Mouse (Mus musculus) c-Kit-positive CD71-positive TER-119-negative erythroid progenitor cells, embryonic 14.5 days (primary cell): ENCODE data around the gene Brpf1.
"Not testable (repeated sequence)": the region's sequence is repeated elsewhere in the genome, so short reads cannot be mapped to it uniquely, and the experiment has no call there.

Source experiments
- DNase-seq: peaks from one replicate; pipeline ENCODE4 v3.0.0-alpha.2; 2013; ENCODE audit warnings: low read depth

Gene Brpf1

GRCm38 (mm10) chr6:113306322-113306985 is 483 bp upstream of the Brpf1 start:
- peak; percentile 98 for DNase-seq

DNA sequence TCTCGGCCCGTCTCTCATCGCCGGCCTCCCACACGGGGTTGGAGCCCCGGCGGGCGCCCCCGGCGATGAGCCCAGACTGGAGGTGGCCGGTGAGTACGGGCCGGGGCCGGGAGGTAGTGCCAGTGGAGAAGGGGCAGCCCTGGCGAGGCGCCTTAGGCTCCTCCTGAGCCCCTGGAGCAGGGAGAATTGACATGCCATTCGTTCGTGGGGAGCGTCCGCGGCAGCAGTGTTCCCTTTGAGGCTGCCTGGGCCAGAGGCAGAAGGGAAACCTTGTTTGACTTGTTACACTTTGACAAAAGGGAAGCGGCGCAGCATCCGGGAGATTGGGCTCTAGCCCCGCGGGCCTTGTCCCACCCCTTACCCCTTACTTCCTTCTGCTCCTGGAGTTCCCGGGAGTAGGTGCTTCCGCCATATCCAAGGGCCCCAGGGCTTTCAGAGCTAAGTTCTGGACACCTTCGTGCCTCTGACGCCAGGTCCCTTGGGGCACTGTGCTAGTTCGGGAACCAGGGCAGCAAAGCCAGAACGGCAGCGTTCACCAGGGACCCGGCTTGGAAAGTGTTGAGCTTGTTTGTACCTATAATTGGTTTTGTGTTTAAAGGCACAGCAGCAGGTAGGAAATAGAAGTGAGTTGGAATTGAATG is 664 bp downstream of the Brpf1 start:
- DNase-seq, result no peak

- DNase-seq, result no peak
These were observed 1.2 kb downstream of the Brpf1 start for GRCm38 (mm10) chr6:113308141-113308540.

GRCm38 (mm10) chr6:113315972-113316371 is 9.0 kb downstream of the Brpf1 start:
- no peak for DNase-seq

- peak; percentile 97 for DNase-seq
These were observed 19.8 kb downstream of the Brpf1 start, which contains the start of gene Ogg1 for GRCm38 (mm10) chr6:113326533-113327315. Ogg1 (plus strand) TSS chr6:113326972.

DNA sequence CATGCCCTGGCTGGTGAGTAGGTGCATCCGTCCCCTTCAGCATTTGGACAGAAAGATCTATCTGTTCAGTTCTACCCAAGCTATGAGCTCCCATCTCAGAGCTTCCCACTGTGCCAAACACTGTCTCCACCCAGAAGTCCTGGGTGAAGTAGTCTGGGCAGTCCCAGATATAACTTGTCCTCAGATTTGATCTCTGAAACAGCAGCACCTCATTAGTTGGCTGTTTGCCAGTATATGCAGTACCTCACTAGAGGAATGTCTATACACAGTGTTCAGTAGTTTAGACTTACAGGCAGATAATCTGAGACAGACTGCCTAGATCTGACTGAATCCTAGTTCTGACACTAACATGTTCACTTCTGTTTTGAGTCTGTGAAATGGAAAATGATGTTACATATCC is 22.5 kb downstream of the Brpf1 start:
- DNase-seq, result no peak

GRCm38 (mm10) chr6:113330547-113330946 is 23.6 kb downstream of the Brpf1 start:
- no peak for DNase-seq

DNA sequence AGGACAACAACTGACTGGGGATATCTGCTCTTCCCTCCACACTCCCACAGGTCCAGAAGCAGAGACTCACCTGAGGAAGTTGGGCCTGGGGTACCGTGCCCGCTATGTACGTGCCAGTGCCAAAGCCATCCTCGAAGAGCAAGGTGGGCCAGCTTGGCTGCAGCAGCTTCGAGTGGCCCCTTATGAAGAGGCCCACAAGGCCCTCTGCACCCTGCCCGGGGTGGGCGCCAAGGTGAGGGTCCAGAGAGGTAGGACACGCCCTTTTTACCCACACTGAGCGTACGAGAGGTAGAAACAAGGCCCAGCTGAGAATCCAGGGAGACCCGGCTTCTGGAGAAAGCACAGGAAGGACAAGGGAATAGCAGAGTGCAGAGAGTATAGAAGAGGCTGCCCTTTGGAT is 24.8 kb downstream of the Brpf1 start:
- no peak for DNase-seq

DNA sequence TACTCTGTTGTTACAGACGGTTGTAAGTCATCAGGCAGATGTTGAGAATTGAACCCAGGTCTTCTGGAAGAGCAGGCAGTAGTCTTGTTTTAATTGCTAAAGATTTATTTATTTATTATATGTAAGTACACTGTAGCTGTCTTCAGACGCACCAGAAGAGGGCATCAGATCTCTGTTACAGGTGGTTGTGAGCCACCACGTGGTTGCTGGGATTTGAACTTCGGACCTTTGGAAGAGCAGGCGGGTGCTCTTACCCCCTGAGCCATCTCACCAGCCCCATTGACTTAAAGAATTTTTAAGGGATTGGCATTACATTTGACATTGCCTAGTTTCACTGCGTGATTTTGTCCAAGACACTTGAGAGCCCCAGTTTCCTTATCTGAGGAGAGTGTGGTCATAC is 25.8 kb downstream of the Brpf1 start:
- DNase-seq, result not testable (repeated sequence)

DNA sequence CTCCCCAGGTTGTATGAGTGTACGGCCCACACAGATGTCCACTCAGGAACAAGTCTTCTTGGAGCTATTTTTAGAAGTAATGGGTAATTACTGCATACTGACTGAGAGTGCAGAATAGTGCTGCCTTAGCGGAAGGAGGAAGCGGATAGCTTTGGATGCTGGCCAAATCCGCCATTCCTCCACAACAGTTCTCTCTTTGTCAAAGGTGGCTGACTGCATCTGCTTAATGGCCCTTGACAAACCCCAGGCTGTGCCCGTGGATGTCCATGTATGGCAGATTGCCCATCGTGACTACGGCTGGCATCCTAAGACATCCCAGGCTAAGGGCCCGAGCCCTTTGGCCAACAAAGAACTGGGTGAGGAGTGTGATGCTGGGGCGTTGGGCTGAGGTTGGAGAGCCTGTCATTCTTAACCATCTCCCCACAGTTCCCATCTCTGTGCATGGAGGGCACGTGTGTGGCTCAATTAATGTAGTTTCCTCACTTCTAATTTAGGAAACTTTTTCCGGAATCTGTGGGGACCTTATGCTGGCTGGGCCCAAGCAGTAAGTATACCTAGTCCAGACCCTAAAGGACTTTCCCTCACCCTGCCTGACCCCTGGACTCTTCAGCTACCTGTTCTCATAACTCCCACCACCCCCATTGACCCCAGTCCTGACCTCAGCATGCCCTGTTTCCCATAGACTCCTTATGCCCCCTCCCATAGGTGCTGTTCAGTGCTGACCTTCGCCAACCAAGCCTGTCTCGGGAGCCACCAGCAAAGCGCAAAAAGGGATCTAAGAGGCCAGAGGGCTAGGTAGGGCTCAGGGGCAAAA is 26.4 kb downstream of the Brpf1 start:
- DNase-seq, result no peak

GRCm38 (mm10) chr6:113334216-113334615 is 27.3 kb downstream of the Brpf1 start:
- DNase-seq, result no peak

DNA sequence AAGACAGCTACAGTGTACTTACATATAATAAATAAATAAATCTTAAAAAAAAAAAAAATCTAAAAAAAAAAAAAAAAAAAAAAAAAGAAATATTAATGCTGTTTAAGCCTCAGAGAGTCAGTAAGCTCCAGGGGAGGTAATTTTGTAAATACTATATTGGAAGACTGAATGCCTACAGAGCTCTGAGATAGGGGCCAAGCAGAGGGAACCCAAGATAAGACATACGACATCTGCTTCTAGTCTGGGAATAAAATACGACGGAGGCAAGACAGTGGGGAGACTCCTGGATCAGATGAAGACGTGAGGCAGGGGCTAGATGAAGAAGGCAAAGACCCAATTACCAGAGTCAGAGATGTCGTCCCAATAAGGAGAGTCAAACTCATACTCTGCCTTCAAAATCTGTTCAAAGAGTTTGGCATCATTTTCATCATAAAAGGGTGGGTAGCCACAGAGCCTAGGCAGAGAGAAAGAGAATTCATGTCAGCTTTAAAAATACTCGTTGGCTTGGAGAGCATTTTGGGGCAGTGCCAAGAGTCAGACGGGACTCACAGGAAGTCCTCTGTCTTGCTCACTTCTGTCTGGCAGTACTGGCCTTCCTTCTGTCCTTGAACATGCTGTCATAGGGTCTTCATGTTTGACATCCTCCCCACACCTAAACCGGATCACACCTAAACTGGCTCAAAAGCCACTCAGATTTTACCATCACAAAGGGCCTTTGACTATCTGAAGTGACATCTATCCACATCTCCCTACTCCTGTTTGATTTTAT is 30.1 kb downstream of the Brpf1 start:
- no peak for DNase-seq

GRCm38 (mm10) chr6:113341574-113341973 is 34.6 kb downstream of the Brpf1 start:
- no peak for DNase-seq

DNA sequence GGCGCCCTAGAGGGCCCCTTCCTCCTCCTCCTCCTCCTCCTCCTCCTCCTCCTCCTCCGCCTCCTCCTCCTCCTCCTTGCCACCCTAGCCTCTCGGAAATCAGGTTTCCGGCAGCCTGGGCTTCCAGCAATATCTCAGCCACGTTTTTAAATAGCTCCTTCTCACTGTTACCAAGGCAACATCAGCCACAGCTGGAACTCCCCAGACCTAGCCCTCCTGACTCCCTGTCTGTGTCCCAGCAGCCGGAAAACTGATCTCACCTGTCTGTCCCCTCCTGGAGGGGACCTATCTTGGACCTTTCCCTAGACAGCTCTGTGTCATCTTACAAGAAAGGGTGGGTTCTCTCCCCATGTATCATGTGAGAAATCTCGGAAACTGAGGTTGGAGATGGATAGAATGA is 35.4 kb downstream of the Brpf1 start:
- DNase-seq, result no peak

- peak; percentile 24 for DNase-seq
These were observed 36.5 kb downstream of the Brpf1 start, which contains the start of gene Camk1 for GRCm38 (mm10) chr6:113343177-113344092. Camk1 (minus strand) TSS chr6:113343984.

- no peak for DNase-seq
These were observed 37.4 kb downstream of the Brpf1 start for GRCm38 (mm10) chr6:113344321-113344720.

GRCm38 (mm10) chr6:113346897-113347296 is 40.0 kb downstream of the Brpf1 start:
- no peak for DNase-seq

- DNase-seq, result no peak
These were observed 43.6 kb downstream of the Brpf1 start for GRCm38 (mm10) chr6:113350538-113350937.

DNA sequence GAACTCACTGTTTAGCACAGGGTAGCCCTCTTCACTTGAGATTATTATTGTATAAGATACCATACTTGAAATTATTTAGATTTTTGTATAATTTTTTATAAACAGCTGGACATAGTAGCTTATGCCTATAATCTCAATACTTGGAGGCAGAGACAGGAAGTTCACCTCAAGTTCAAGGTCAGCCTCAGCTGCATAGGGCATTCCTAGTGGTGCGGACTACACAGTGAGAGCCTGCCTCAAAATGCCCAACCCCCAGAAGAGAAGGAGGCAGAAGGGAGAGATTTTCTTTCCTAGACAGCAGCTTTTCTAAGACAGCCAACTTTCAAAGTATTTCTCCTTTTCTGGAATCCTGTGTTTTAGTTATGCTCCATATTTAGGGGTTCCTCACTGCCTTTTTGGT is 44.2 kb downstream of the Brpf1 start:
- no peak for DNase-seq

DNA sequence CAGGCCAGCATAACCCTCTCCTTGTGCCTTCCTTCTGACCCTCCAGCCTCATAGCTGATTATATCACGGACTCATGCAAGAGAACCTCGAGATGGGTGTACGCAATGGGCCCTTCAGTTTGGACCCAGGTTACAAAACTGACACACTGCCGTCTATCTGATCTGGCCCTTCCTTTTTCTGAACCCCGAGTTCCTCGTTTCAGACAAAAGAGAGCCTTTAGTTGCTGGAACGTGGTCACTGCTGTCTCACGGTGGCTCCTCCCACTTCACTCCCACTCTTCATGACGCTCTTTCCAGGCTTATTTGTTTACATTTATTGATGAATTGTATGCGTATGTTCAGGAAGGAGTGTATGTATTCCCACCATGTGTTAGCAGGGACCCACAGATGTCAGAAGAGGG is 44.7 kb downstream of the Brpf1 start:
- no peak for DNase-seq
